Mouse (Mus musculus): ENCODE measurements around the gene 4930402H24Rik.
A peak's percentile ranks its signal among the peaks of the same experiment; 100 is the strongest.
"Not testable (repeated sequence)": the region's sequence is repeated elsewhere in the genome, so short reads cannot be mapped to it uniquely, and the experiment has no call there.

The 4930402H24Rik gene

DNA sequence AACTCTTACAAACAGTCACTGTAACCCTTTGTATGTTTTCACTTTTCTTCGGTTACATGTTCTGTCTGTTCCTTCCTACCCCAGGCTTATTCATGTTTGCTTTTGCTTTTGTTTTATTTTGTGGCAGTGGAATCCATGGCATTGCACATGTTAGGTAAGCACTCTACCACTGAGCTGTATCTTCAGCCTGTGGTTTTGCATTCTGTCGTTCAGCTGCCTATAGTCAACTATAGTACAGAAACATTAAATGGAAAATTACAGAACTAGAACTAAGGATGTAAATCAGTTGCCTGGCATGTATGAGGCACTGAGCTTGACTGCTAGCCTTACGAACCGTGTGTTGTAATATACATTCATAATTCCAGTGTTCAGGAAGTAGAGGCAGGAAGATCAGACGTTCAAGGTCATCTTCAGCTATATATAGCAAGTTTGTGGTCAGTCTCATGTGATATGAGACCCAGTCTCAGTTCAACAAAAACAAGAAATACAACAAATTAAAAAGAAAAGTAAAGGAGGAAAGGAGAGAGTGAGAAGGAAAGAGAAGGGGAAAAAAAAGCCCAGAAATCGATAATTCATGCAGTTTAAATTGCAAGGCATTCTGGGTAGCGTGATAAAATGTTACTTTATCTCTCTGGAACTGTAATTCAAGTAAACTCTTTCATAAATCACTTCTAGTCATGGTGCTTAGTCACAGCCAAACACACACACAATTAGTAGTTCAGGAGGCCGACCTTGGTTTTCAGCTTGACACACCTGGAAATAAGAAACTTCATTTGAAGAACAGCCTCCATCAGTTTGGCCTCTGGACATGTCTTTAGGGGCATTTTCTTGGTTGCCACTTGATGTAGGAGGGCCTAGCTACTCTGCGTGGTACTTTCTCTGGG is 54.6 kb downstream of the 4930402H24Rik start:
- DNase-seq, result no peak

DNA sequence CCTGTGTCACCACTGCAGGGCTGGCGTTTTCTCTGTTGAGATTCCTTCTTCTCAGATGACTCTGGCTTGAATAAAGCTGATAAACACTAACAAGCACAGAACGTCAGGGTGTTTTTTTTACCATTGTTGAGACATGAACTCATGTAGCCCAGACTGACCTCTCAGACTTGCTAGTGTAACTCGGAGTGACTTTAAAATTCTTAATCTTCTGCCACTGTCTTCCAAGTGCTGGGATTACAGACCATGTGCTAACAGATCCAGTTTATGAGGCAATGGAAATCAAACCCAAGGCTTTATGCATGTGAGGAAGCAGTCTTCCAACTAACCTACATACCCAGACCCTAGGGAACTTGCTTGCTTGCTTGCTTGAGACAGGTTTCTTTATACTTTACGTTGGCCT is 56.5 kb downstream of the 4930402H24Rik start:
- no peak for DNase-seq

- no peak for DNase-seq
Observed at GRCm38 (mm10) chr2:130848313-130848712, 57.9 kb downstream of the 4930402H24Rik start.

GRCm38 (mm10) chr2:130843623-130844022 is 62.6 kb downstream of the 4930402H24Rik start:
- no peak for DNase-seq

DNA sequence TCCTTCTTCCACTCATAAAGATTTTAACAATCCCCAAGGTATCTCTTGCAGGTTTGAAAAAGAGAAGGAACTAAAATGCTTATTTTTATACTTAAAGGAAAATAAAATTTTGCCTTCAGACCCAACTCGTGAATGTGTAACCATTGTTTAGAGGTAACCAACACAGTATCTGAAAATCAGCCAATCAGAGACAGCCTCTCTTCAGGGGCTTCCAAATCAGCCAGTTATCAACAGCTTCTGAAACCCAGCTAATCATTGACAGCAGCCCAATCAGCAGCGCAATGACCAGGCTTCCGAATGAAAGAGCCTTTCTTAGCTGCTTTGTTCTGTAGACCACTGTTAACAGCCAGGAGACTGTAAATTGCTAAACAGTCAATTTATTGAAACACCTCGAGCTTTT is 65.4 kb downstream of the 4930402H24Rik start:
- DNase-seq, result peak; percentile 84

GRCm38 (mm10) chr2:130839874-130840661 is 66.1 kb downstream of the 4930402H24Rik start:
- DNase-seq, result peak; percentile 75

DNA sequence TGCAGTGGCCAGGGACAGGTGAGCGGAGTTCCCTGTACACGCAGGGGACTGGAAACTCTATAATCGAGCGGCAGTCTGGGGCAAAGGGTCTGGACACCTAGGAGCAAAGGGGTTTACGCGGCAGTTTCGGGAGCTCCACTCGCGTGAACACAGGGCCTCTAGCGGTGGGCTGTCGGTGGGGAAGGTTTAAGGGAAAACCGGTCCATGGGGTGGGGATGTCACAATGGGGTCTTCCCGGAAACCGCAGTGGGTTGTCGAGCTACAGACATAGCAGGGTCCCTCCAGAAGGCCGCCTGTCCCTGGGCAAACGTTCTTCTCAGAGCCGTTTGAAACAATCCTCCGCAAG is 66.7 kb downstream of the 4930402H24Rik start:
- DNase-seq, result no peak

GRCm38 (mm10) chr2:130839084-130839483 is 67.1 kb downstream of the 4930402H24Rik start:
- peak; percentile 37 for DNase-seq

DNA sequence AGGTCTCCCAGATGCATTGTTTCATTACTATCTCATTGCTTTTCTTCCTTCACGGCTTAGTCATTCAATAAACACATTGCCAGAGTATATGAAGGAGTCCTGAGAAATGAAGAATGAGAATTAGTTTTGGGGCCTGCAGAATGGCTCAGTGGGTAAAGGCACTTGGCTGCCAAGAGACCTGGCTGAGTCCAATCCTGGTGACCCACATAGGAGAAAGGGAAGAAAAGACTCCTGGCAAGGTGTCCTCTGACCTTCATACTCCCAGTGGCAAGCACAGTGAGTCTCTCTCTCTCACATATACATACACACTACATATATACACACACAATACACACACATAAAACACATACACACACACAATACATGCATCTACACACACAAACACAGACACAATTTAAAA is 68.1 kb downstream of the 4930402H24Rik start:
- peak; percentile 47 for DNase-seq

GRCm38 (mm10) chr2:130833699-130834098 is 72.5 kb downstream of the 4930402H24Rik start:
- DNase-seq, result no peak

DNA sequence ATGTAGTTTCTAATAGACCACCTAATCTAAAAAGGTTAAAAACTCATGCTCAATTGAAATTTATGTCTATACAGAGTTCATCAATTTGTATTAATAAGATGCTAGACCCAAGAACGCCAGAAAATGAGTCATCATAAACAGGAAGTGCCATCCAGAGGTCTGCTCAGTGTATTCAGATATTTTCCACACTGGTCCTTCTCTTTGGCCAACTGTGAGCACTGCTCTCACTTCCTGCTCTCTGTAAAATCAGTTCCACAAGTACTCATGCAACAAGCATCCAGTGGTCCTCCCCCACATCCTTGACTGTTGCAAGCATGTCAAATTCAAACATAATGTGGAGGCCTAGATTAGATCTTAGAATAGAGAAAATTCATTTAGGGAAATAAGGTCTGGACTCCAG is 73.6 kb downstream of the 4930402H24Rik start:
- DNase-seq, result no peak

GRCm38 (mm10) chr2:130832012-130832411 is 74.2 kb downstream of the 4930402H24Rik start:
- DNase-seq, result no peak

DNA sequence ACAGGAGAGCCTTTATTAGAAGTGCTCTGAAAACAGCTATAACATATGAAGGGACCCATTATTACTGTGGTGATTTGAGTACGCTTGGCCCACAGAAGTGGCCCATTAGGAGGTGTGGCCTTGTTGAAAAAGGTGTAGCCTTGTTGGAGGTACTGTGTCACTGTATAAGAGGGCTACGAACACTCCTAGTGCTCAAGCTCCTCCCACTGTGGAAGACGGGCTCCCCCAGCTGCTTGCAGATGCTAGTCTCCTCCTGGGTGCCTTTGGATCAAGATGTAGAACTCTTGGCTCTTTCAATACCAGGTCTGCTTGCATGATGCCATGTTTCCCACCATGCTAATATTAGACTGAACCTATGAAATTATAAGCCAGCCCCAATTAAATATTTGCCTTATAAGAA is 76.0 kb downstream of the 4930402H24Rik start:
- no peak for DNase-seq

GRCm38 (mm10) chr2:130829496-130829895 is 76.7 kb downstream of the 4930402H24Rik start:
- DNase-seq, result no peak

- DNase-seq, result peak; percentile 64
Observed at GRCm38 (mm10) chr2:130828668-130829067, 77.5 kb downstream of the 4930402H24Rik start.

- not testable (repeated sequence) for DNase-seq
Observed at GRCm38 (mm10) chr2:130828066-130828465, 78.1 kb downstream of the 4930402H24Rik start.

GRCm38 (mm10) chr2:130827410-130827809 is 78.8 kb downstream of the 4930402H24Rik start:
- DNase-seq, result peak; percentile 90

- DNase-seq, result no peak
Observed at GRCm38 (mm10) chr2:130818838-130819647, 87.2 kb downstream of the 4930402H24Rik start.

GRCm38 (mm10) chr2:130817865-130818264 is 88.3 kb downstream of the 4930402H24Rik start:
- DNase-seq, result no peak

- DNase-seq, result no peak
Observed at GRCm38 (mm10) chr2:130816205-130816604, 90.0 kb downstream of the 4930402H24Rik start.

GRCm38 (mm10) chr2:130814492-130814891 is 91.7 kb downstream of the 4930402H24Rik start:
- DNase-seq, result peak; percentile 85

GRCm38 (mm10) chr2:130813729-130814128 is 92.5 kb downstream of the 4930402H24Rik start:
- no peak for DNase-seq

DNA sequence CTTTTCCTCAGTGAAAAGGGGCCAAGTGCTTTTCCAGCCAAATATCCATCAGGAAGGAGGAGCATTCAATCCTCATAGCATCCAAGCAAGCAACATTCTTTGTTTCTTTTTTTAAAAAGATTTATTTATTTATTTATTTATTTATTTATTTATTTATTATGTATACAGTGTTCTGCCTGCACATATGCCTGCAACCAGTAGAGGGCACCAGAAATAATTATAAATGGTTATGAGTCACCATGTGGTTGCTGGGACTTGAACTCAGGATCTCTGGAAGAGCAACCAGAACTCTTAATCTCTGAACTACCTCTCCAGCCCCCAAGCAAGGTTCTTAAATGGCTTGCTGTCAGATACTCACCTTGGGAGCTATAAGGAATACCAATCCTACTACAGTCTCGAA is 93.7 kb downstream of the 4930402H24Rik start:
- DNase-seq, result no peak

Data from kidney, adult 11 months (tissue).